Mouse (Mus musculus) testis, adult 2 months (tissue): ENCODE results near the gene Fstl1.

Experiments
- CTCF ChIP-seq: fragments of 200-500 bp; IDR thresholded peaks from 2 replicates; pipeline ENCODE4 v1.5.1; 2012; ENCODE audit warnings: low read depth, mild to moderate bottlenecking, inconsistent platforms, low read length, moderate library complexity; ENCODE audit not compliant: control insufficient read depth, insufficient read depth, insufficient replicate concordance
- POLR2A ChIP-seq: fragments of 200-500 bp; IDR thresholded peaks from 2 replicates; pipeline ENCODE4 v1.6.1; 2012; ENCODE audit warnings: low read depth, mild to moderate bottlenecking, inconsistent platforms, low read length, moderate library complexity; ENCODE audit not compliant: control insufficient read depth

GRCm38 (mm10) chr16:37878951-37879505 lies 102.4 kb downstream of the Fstl1 start:
- TF ChIP-seq POLR2A (no peak), CTCF (no peak)
